Comparison of ENCODE assay signal across 17 mouse cellular contexts in genomic region chr4:87700508-87700907, GRCm38 (mm10).
"Had no signal": no experiment of that assay in that cellular context is flagged by ENCODE, and none has a peak within 500 bp of the region (broad histone marks: within the 10 kb centered on the region; RNA-seq: fewer than 3 reads in every experiment).

No protein-coding gene starts in this region.

- DNase-seq: gastrocnemius, adult 2 months; gastrocnemius, postnatal 10 days; gastrocnemius, postnatal 25 days; heart, adult 18-20 months; heart, postnatal 10 days; heart, postnatal 36 days; kidney, adult 18-20 months; kidney, adult 8-10 months; kidney, postnatal 10 days; kidney, postnatal 36 days; layer of hippocampus, adult 9-11 months; liver; liver, embryonic 13.5 days had no signal

- ATAC-seq: hindbrain, embryonic 16.5 days; inflammation-experienced regulatory T-cells, adult 6 months; intestine, embryonic 15.5 days; intestine, postnatal 0 days had no signal
